Mouse (Mus musculus) heart, embryonic 12.5 days (tissue): ENCODE data around the gene Gm1043. TPM values are rescaled to one million over a fixed set of nuclear protein-coding genes. Genes with fewer than 3 reads are reported as not detected.

Experiments used
- ATAC-seq: fragments of 200-750 bp; cut with Nextera tagmentation; 2 replicates; pipeline ENCODE4 v1.8.0; 2017; ENCODE audit warnings: moderate TSS enrichment, moderate library complexity; ENCODE audit not compliant: insufficient number of reproducible peaks, low FRiP score
- H3K27ac ChIP-seq: fragments of 300-500 bp; sonication (generic); 2 replicates; pipeline ENCODE4 v1.5.1; 2016; ENCODE audit warnings: mild to moderate bottlenecking, moderate library complexity; ENCODE audit not compliant: poor library complexity, severe bottlenecking
- H3K27me3 ChIP-seq: fragments of 300-500 bp; sonication (generic); replicated peaks from 2 replicates; pipeline ENCODE4 v1.6.1; 2016; ENCODE audit warnings: mild to moderate bottlenecking, moderate library complexity
- H3K36me3 ChIP-seq: fragments of 300-500 bp; sonication (generic); 2 replicates; pipeline ENCODE4 v1.6.1; 2016; ENCODE audit warnings: mild to moderate bottlenecking, moderate library complexity
- H3K4me1 ChIP-seq: fragments of 300-500 bp; sonication (generic); replicated peaks from 2 replicates; pipeline ENCODE4 v1.6.1; 2016; ENCODE audit warnings: mild to moderate bottlenecking
- H3K4me2 ChIP-seq: fragments of 300-500 bp; sonication (generic); 2 replicates; pipeline ENCODE4 v1.6.1; 2016; ENCODE audit warnings: mild to moderate bottlenecking, moderate library complexity
- H3K4me3 ChIP-seq: fragments of 300-500 bp; sonication (generic); 2 replicates; pipeline ENCODE4 v1.5.1; 2016; ENCODE audit warnings: mild to moderate bottlenecking
- H3K9ac ChIP-seq: fragments of 300-500 bp; sonication (generic); 2 replicates; pipeline ENCODE4 v1.6.1; 2016; ENCODE audit warnings: mild to moderate bottlenecking, moderate library complexity
- H3K9me3 ChIP-seq: fragments of 300-500 bp; sonication (generic); replicated peaks from 2 replicates; pipeline ENCODE4 v1.6.1; 2016; ENCODE audit warnings: mild to moderate bottlenecking, moderate library complexity
- WGBS: fragments of 180-500 bp; shearing (Covaris S2); methylation state at CpG from one replicate; pipeline ENCODE4 v1.1.7; 2016; 5-methylcytosine and 5-hydroxymethylcytosine counted together
- polyA plus RNA-seq: library from polyadenylated mRNA; unstranded; fragments of >200 nt; fragmentation: Nextera tagmentation; extraction: Ambion mirVana; gene quantifications from 2 replicates; pipeline ENCODE4 v1.2.1, GENCODE M21; 2016

Gm1043 gene
- polyA plus RNA-seq, 1 experiment from 2014 or later: not detected

- H3K36me3 ChIP-seq: peaks cover 4% of the 10 kb centered on the region; the same call in 1 of the 2 replicates
- H3K9ac ChIP-seq: no peak overlapping the region
- 60% methylated on average over 5 of the region's 5 CpGs for WGBS
- H3K4me3 ChIP-seq: no peak overlapping the region
- no peak for ATAC-seq
- no peak overlapping the region for H3K4me2 ChIP-seq
- no peak overlapping the region for H3K27ac ChIP-seq
- 0 out of 2 replicates have a peak, but pooled peaks cover 2% of the 10 kb centered on the region for H3K4me1 ChIP-seq
- no peaks in the 10 kb centered on the region for H3K27me3 ChIP-seq
- no peaks in the 10 kb centered on the region for H3K9me3 ChIP-seq
Measured at GRCm38 (mm10) chr5:37261734-37262133, 176.6 kb downstream of the Gm1043 start.

- H3K36me3 ChIP-seq: peaks cover 4% of the 10 kb centered on the region; the same call in 1 of the 2 replicates
- H3K27ac ChIP-seq: no peak overlapping the region
- no peak for ATAC-seq
- 65% methylated on average over 6 of the region's 6 CpGs for WGBS
- no peak overlapping the region for H3K9ac ChIP-seq
- no peaks in the 10 kb centered on the region for H3K27me3 ChIP-seq
- no peak overlapping the region for H3K4me2 ChIP-seq
- no peak overlapping the region for H3K4me3 ChIP-seq
- H3K9me3 ChIP-seq: no peaks in the 10 kb centered on the region
- no peaks in the 10 kb centered on the region for H3K4me1 ChIP-seq
Measured at GRCm38 (mm10) chr5:37263816-37264215, 178.6 kb downstream of the Gm1043 start.

Other genes with a start within 250 kb of the Gm1043 start
- gene Ppp2r2c, start 216.9 kb upstream of the Gm1043 start, polyA plus RNA-seq: 0.04 and 0.14 TPM in 2 replicates
- gene Wfs1, start 96.2 kb upstream of the Gm1043 start, polyA plus RNA-seq: 32.0 and 32.7 TPM in 2 replicates
- 9.7 and 11.8 TPM in 2 replicates for gene Crmp1, start 156.6 kb downstream of the Gm1043 start, polyA plus RNA-seq